Mouse (Mus musculus): ENCODE data around the gene Trim2.

The Trim2 gene

GRCm38 (mm10) chr3:84131369-84131768 lies 175.3 kb downstream of the Trim2 start:
- H3K27me3 ChIP-seq (ENCODE audit: control insufficient read depth, insufficient read depth, low read length, poor library complexity, severe bottlenecking): no peaks in the 10 kb centered on the region
- no peaks in the 10 kb centered on the region for H3K36me3 ChIP-seq (ENCODE audit: control insufficient read depth, insufficient read depth, low read length, poor library complexity, severe bottlenecking)
- no peak for DNase-seq (ENCODE audit: low read depth, low spot score)

DNA sequence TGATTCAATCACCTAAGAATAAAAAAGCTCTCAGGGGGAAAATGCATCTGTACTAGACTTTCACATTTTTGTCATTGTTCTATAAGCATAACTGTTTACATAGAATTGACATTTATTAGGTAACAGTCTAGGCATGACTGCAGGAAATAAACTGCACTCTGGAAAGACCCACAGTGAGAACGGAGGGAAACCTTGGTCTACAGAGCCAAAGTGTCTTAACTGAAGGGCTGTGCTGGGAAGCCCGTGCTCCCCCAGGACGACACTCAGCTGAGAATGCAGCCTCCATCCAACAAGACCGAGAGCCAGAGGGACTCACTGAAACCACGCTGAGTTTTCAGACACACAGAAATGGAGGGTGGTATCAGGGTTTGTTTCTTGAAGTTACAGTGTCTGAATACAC lies 175.9 kb downstream of the Trim2 start:
- DNase-seq (ENCODE audit: low read depth, low spot score): no peak
- Histone ChIP-seq H3K36me3 (ENCODE audit: control insufficient read depth, insufficient read depth, low read length, poor library complexity, severe bottlenecking) (no peaks in the 10 kb centered on the region), H3K27me3 (ENCODE audit: control insufficient read depth, insufficient read depth, low read length, poor library complexity, severe bottlenecking) (no peaks in the 10 kb centered on the region)

DNA sequence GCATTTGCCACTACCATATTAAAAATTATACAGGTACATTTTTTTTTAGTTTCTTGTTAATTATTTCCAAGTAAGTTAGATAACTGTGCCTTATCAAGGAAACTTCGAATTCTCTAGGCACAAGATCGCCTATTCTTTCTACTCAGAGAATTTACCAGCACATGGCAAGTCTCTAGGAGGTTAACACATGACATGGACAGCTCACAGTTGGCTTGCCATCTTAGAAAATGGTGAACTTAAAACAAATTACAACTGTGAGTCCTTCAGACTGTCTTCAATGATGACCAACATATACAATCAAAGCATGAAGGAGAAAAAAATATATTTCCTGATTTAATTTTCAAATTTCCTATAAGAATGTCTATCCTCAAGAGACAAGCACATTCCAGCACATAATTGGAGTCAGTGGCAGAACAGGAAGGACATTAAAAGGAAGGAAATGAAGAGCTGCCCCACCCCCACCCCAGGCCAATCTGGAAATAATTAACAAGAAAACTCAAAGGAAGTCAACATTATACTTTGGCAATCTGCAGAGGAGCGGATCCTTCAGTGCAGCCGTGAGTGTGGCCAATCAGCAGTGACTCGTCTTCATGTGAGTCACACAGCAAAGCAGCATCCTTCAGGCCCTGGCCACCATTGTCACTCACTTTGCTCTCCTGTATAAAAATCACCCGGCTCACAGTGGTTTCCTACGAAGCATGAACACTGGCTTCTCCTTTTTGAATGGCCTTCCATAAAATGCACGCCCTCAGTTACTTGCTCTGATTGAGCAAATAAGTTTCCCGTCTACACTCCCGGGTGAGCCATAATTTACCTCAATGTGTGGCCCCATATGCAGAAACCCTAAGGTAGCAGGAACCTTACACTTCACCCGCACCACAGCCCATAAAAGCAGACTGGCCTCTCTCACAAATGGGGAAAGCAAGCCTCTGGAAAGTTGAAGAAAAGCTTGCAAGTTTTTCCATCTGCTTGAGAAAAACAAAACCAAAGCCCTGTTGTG lies 177.5 kb downstream of the Trim2 start:
- no peak for DNase-seq (ENCODE audit: low read depth, low spot score)
- Histone ChIP-seq H3K36me3 (ENCODE audit: control insufficient read depth, insufficient read depth, low read length, poor library complexity, severe bottlenecking) (no peaks in the 10 kb centered on the region), H3K27me3 (ENCODE audit: control insufficient read depth, insufficient read depth, low read length, poor library complexity, severe bottlenecking) (no peaks in the 10 kb centered on the region)

DNA sequence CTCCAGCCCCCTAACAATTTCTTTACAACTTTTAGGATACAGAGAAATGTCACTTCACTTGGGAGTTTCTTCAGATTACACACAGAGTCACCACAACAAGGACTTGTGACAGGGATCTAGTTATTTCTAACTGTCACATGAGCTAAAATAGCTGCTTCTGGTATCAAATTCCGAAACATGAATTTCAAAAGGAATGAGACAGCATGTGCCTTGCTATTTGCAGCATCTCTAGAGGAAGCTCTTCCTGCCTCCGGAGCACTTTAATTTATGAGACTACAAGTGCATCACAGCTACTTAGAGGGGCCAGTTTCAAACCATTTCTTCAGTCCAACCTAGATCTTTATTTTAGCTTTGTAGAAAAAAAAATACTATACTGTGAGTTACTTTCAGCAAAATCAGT lies 179.2 kb downstream of the Trim2 start:
- Histone ChIP-seq H3K27me3 (ENCODE audit: control insufficient read depth, insufficient read depth, low read length, poor library complexity, severe bottlenecking) (no peaks in the 10 kb centered on the region), H3K36me3 (ENCODE audit: control insufficient read depth, insufficient read depth, low read length, poor library complexity, severe bottlenecking) (no peaks in the 10 kb centered on the region)
- DNase-seq (ENCODE audit: low read depth, low spot score): no peak

GRCm38 (mm10) chr3:84126721-84127120 lies 180.0 kb downstream of the Trim2 start:
- Histone ChIP-seq H3K36me3 (ENCODE audit: control insufficient read depth, insufficient read depth, low read length, poor library complexity, severe bottlenecking) (no peaks in the 10 kb centered on the region), H3K27me3 (ENCODE audit: control insufficient read depth, insufficient read depth, low read length, poor library complexity, severe bottlenecking) (no peaks in the 10 kb centered on the region)
- peak; percentile 62 for DNase-seq (ENCODE audit: low read depth, low spot score)

GRCm38 (mm10) chr3:84125704-84126289 lies 180.9 kb downstream of the Trim2 start:
- Histone ChIP-seq H3K36me3 (ENCODE audit: control insufficient read depth, insufficient read depth, low read length, poor library complexity, severe bottlenecking) (no peaks in the 10 kb centered on the region), H3K27me3 (ENCODE audit: control insufficient read depth, insufficient read depth, low read length, poor library complexity, severe bottlenecking) (no peaks in the 10 kb centered on the region)
- peak; percentile 41 for DNase-seq (ENCODE audit: low read depth, low spot score)

- H3K27me3 ChIP-seq (ENCODE audit: control insufficient read depth, insufficient read depth, low read length, poor library complexity, severe bottlenecking): no peaks in the 10 kb centered on the region
- DNase-seq (ENCODE audit: low read depth, low spot score): peak; percentile 75
- no peaks in the 10 kb centered on the region for H3K36me3 ChIP-seq (ENCODE audit: control insufficient read depth, insufficient read depth, low read length, poor library complexity, severe bottlenecking)
Measured at GRCm38 (mm10) chr3:84123461-84123860, 183.2 kb downstream of the Trim2 start.

DNA sequence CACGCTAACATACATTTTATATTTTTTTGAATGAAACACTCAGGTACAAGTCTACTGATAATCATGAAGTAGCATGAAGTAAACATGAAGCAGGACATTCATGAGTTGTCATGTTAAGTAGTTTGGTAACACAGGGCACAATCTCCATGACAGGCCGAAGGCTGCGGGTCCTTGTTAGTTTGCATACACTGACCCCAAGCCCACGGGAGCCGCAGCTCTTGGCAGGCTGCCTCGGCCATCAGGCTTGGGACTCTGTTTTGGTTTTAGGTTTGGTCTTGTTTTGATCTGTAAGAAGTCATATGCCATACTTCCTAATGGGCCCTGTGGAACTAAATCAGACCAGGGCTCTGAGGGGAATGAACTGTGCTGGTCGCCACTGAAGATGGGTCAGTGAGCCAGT lies 188.0 kb downstream of the Trim2 start:
- Histone ChIP-seq H3K27me3 (ENCODE audit: control insufficient read depth, insufficient read depth, low read length, poor library complexity, severe bottlenecking) (no peaks in the 10 kb centered on the region), H3K36me3 (ENCODE audit: control insufficient read depth, insufficient read depth, low read length, poor library complexity, severe bottlenecking) (no peaks in the 10 kb centered on the region)
- no peak for DNase-seq (ENCODE audit: low read depth, low spot score)

- DNase-seq (ENCODE audit: low read depth, low spot score): no peak
- Histone ChIP-seq H3K27me3 (ENCODE audit: control insufficient read depth, insufficient read depth, low read length, poor library complexity, severe bottlenecking) (no peaks in the 10 kb centered on the region), H3K36me3 (ENCODE audit: control insufficient read depth, insufficient read depth, low read length, poor library complexity, severe bottlenecking) (no peaks in the 10 kb centered on the region)
Measured at GRCm38 (mm10) chr3:84118178-84118577, 188.5 kb downstream of the Trim2 start.

Measured in splenic B cell, adult 2 months (primary cell).